Mouse (Mus musculus): ENCODE measurements around the gene Rom1.
"Not testable (repeated sequence)": the region's sequence is repeated elsewhere in the genome, so short reads cannot be mapped to it uniquely, and the experiment has no call there.

Rom1 gene

DNA sequence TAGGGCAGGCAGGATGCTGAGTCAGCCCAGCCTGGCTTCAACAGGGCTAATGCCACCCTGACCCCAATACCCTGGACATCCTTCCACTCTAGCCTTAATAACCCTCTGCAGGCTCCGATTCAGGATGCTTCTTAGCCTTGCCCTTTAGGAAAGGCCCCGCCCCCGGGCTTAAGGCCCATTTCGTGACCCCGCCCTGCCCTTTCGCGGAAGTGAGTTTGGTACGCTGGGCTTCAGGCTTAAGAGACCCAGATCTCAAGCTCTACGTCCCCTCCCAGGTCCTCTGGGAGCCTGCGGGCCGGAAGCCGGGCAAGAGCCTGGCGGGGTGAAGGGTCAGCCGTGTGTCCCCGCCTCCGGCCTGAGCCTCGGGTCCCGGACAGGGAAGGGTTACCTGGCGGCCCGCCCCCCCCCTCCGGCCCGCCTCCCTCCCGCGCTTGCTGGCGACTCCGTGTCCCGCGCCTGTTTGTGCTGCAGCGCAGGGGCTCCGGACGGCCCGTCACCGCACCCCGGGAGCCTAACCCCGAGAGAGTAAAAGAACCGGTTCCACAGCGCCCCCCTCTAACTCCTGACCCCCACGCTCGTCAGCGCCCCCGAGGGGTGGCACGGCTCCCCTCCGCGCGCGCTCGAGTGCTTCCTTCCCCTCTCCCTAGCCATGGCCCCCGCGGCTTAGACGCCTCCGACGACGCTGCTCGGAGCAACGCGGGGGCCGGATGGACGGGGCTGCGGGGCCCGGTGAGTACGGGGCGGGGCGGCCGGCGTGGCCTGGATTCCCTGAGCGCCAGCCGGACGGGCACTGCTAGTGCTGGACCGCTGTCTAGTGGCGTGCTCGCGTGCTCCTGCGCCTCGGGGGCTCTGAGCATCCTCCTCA is at the start of gene Rom1, which contains the start of gene Eml3:
Gene Rom1, minus strand, starts transcription at position 133 of the 865 bp plus-strand sequence.
Gene Eml3, plus strand, starts transcription at position 329 of the 865 bp plus-strand sequence.
- DNase-seq (ENCODE audit: low read depth, low spot score), result peak; percentile 86

DNA sequence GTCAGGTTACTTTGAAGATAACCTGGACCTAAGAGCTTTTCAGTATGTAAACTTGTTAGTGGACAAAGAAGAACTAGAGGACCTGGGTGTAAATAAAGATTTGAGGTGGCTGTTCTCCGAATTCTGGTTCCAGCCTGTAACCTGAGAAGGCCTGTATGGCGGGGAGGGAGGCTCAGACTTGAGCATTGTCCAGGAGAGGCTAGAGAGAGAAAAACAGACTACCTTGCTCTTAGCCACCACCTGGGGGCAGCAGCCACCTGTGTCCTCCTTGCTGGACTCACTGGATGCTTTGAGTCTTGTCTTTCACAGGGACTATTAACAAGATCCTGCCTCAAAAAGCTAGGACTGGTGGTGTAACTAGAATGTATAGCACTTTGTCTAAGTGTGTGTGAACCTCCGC is 47.4 kb upstream of the Rom1 start:
- DNase-seq (ENCODE audit: low read depth, low spot score), result peak; percentile 75

DNA sequence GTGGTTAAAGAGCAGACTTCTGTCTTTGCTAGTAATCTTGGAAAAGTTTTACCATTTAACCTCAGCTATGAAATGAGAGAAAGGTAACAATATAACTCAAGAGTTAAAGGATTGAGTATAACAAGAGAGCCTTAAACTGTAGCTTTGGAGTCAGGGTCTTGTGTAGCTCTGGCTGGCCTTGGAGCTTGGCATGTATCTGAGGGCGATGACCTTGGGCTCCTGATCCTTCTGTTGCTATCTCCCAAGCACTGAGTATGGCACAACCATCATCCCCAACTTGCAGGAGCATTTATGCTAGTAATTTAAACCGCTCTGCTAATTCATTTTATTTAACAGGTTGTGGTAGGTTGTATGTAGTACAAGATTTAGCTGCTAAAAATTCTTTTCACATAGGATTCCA is 46.3 kb upstream of the Rom1 start:
- no peak for DNase-seq (ENCODE audit: low read depth, low spot score)

DNA sequence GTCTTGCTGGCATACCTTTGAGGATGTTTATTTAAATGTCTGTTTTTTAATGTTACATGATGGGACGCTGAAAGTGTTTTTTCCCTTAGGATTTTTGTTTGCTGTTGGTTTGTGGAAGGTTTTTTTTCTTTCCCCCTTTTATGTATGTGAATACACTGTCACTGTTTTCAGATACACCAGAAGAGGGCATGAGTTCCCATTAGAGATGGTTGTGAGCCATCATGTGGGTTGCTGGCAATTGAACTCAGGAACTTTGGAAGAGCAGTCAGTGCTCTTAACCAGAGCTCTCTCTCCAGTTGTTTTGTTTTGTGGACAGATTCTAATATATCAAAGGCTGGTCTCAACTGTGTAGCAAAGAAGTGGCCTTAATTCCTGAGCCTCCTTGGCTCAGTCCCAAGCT is 45.5 kb upstream of the Rom1 start:
- DNase-seq (ENCODE audit: low read depth, low spot score), result no peak

DNA sequence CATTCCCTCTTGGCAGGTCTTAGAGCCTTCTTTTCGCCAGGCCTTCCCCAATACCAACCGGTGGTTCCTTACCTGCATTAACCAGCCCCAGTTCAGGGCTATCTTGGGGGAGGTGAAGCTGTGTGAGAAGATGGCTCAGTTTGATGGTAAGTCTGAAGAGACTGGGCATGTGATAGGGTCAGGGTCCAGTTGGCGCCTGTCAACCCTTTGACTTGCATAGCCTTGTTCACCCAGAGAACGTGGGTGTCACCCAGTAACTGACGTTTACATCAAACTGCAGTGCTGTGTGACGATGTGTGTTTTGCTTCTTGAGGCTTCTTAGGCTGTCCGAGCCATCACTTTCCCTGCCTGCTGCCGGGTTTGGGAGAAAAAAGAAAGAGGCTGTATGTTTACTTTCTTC is 43.3 kb upstream of the Rom1 start:
- not testable (repeated sequence) for DNase-seq (ENCODE audit: low read depth, low spot score)

DNA sequence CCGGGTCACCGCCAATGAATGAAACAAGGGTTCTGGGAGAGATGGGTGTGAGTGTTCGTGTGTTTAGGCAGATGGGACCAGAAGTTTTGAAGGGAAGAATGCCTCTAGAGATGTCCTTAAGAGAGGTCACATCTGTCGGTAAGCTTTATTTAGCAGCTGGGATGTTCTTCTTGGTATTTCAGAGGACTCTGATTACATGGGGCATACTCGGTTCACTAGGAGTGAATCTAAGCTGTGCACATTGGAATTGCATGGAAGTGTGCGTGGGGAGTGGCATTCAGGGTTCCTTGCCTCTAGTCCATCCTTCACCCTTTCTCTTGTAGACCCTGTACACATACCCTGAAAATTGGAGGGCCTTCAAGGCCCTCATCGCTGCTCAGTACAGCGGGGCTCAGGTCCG is 38.7 kb upstream of the Rom1 start:
- DNase-seq (ENCODE audit: low read depth, low spot score), result no peak

DNA sequence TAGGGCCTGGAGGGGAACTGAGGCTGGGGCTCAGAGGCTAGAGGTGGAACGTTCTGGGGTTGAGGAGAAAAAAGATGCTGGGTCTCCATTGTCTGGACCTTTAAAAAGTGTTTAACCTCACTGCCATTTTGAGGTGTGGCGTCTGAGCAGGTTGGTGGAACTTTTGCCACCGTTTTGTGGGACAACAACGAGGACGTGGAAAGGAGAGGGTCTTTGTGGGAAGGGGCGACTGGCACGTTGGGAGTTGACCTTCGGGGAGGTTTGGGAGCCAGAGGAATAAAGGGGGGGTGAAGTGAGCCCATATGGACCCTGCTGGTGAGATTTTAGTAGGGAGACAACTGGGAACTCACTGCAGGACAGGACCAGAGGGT is 38.2 kb upstream of the Rom1 start:
- DNase-seq (ENCODE audit: low read depth, low spot score), result no peak

DNA sequence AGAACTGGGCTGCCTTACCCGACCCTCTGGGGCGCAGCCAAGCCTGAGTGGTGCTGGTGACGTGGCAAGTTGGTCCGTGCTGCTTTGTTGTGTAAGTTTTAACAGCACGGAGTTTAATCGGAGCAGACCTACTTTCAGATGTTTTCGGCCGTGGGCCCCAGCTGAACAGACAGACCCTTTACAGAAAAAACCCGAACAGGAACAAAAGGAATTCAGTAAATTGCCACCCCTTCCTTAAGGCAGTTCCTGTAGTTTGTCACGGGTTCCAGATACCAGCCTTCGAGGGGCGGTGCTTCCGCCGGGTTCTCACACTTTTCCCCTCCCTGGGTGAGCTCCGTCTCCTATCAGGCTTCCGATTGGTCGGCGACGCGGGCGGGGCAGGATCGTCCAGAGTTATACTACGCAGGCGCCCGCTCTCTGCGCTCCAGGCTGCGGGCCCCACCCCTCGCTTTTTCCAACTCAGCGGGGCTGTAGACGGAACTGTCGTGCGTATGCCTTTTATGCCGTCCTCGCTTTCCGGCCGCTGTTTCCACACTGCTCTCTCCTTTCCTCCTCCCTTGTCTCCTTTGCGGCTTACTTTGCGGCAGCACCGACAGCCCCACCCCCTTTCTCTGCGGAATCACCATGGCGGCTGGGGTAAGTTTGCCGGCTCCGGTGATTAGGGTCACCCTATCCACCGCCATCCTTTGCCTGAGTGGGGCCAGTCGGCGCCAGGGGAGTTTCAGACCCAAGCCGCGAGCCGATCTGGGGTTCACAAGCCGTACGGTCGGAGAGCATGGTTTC is 37.6 kb upstream of the Rom1 start, which contains the start of gene Eef1g:
Gene Eef1g, plus strand, starts transcription at position 452 of the 783 bp plus-strand sequence.
- peak; percentile 100 for DNase-seq (ENCODE audit: low read depth, low spot score)

DNA sequence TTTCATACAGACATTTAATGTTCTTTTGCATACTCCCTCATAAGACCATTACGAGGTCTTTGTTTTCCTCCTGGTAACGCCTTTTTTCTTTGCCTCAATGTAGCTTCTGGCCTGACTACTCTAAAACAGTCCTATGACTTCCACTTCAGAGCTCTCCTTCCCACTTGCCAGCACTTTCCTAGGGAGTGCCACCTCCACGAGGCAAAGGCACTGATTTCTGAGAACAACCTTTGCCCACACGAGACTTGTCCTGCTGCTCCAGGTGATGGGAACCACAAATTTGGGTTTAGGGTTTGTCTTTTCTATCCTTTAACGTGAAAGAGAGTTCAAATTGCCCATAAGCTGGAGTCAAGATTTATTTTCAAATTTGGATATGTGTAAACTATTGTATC is 37.0 kb upstream of the Rom1 start:
- no peak for DNase-seq (ENCODE audit: low read depth, low spot score)

DNA sequence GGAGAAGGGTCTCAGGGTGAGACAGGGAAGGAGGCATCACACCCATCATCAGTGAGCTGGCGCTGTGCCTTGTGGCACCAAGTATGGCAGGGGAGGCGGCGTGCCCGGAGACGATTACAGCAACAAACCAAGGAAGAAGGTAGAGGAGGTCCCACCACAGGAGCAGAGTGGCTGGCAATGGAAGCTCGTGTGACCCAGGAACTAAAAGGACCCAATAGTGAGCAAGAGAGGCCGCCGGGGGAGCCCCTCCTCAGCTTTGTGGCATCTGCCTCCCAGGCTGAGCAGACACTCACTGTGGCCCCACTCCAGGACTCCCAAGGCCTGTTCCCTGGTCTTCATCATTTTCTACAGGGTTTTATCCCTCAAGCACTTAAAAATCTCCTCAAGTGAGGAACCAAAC is 36.6 kb upstream of the Rom1 start:
- no peak for DNase-seq (ENCODE audit: low read depth, low spot score)

DNA sequence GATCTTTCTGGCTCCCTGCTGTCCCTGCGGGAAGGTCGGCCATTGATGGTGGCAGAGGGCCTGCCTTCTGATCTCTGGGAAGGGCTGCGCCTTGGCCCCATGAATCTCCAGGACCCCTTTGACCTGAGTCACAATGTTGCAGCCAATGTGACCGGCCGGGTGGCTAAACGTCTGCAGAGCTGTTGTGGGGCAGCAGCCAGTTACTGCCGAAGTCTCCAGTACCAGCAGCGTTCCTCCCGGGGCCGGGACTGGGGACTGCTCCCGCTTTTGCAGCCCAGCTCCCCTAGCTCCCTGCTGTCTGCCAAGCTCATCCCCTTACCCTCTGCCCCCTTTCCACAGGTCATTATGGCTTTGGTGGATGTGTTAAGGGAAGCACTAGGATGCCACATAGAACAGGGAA is 35.9 kb upstream of the Rom1 start:
- no peak for DNase-seq (ENCODE audit: low read depth, low spot score)

DNA sequence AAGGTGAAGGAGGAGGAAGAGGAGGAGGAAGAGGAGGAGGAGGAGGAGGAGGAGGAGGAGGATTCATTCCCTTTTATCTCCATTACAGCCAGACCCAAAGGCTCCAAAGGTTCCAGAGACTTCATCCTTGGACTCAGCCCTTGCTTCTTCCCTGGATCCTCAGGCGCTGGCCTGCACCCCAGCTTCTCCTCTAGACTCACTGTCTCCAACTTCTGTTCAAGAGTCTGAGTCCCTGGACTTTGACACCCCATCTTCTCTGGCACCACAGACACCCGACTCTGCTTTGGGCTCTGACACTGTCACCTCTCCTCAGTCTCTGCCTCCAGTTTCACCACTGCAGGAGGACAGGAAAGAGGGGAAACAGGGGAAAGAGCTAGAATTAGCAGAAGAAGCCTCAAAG is 33.1 kb upstream of the Rom1 start:
- DNase-seq (ENCODE audit: low read depth, low spot score), result no peak

DNA sequence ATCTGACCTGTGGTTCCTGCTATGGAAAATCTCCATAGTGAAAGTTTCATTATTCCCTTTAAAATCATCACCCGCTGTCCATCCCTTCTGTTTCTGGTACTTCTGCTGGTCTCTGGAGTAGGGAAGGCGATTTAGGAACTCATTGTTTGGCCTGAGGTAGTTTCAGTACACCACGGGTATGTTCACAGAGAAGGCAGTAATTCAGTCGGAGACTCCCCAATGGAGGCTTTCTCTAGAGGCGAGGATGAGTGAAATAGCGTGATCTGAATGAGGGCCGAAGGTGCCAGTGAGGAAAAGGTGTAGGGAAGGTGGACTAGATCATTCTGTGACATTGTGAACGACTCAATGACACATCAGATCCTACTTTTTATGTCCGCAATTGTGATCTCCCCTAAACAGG is 25.0 kb upstream of the Rom1 start:
- DNase-seq (ENCODE audit: low read depth, low spot score), result no peak

DNA sequence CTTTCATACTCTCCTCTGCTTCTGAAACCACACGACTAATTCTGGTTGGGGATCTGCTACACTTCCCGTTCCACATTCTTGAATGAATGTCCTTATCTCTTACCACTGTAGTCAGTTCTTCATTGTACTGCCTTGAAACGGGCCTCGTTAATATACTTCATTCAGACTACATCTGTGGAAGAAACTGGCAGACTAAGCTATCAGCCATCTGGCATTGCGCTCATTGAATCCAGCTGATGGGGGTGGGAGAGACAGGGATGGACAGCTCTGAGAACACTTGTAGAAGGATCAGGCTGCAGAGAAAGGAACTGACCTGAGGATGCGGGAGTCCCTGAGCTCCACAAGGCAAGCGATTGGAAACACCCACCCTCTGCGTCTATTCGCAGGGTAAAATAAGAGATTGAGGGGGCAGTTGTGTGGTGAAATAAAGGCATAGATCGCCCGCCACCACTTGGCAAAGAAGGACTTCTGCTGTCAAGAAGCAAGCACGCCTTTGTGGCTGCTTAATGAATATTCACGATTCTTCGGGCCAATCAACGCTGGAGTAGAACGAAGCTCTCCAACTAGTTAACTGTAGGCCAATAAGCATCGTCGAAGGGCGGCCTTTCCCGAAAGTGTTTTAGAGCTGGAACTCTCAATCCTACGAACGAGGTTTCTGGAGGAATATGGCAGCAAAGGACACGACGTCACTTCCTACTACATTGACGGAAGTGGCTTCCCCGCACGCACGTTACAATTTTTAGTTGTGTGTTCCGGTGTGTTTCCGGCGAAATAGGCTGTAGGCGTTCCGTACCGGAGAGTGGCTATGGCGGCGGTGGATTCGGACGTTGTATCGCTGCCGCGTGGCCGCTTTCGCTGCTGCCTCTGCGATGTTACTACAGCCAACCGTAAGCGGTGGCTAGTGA is 24.2 kb upstream of the Rom1 start, which contains the start of gene Tut1:
Gene Tut1, plus strand, starts transcription at position 713 of the 905 bp plus-strand sequence.
- peak; percentile 99 for DNase-seq (ENCODE audit: low read depth, low spot score)

DNA sequence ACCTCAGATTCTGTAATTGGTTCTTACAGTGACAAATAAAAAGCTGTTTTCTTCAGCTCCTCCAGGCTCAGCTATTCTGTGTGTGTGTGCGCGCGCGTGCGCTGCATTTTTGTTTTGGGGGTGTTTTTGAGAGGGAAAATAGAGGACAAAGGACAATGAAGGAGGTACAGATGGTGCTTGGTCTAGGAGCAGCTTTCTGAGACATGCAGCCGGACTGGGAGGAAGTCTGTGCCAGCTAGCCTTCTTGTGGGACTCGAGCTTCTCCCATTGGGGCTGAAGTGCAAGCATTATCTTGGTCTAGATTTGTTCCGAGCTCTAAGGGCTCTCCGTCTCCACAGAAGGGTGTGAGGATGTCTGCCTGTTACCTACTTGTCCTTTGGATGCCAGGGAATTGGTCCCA is 23.1 kb upstream of the Rom1 start:
- DNase-seq (ENCODE audit: low read depth, low spot score), result no peak

DNA sequence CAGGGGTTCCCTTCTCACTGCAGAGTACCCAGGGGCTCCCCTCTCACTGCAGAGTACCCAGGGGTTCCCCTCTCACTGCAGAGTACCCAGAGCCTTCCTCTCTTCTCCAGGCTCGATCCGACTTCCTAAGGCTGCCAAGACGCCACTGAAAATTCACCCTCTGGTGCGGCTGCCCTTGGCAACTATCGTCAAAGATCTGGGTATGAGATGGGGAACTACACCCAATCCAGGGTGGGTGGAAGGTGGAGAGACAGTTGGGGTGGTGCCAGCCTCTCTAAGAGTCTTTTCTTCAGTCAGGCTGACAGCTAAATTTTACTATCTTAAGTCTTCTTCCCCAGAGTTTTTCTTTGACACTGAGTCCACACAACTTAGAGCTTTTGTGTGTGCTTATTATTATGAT is 21.0 kb upstream of the Rom1 start:
- no peak for DNase-seq (ENCODE audit: low read depth, low spot score)

DNA sequence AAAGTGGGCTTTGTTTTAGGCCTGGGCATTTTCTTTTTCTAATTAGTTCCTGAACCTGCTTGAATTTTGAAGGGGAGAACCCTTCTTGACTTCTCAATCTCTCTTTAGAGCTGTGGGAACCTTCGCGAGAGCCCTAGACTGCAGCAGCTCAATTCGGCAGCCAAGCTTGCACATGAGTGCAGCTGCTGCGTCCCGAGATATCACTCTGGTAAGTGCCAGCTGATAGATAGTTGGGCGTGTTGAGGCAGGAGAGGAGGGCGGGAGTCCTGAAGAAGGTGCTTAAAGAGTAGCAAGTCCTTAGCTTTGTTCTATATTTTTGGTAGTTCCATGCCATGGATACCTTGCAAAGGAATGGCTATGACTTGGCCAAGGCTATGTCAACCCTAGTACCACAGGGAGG is 17.8 kb upstream of the Rom1 start:
- DNase-seq (ENCODE audit: low read depth, low spot score), result no peak

DNA sequence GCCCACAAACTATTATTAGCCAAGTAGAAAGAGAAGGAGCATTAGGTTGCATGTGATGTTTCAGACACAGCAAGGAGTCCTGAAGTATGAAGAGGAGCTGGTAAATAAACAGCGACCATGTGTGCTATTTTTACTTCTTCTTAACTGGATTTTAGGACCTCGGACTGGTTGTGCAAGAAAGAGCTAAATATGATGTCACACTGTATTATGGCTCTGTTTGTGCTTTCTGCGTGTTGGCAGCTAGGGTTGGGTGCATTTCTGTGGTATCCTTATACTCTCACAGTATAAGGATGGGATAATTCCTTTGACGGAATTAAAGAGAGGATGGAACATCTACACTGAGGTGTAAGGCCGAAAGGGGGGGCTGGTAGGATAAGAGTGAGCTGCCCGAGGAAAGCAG is 16.1 kb upstream of the Rom1 start:
- DNase-seq (ENCODE audit: low read depth, low spot score), result no peak

DNA sequence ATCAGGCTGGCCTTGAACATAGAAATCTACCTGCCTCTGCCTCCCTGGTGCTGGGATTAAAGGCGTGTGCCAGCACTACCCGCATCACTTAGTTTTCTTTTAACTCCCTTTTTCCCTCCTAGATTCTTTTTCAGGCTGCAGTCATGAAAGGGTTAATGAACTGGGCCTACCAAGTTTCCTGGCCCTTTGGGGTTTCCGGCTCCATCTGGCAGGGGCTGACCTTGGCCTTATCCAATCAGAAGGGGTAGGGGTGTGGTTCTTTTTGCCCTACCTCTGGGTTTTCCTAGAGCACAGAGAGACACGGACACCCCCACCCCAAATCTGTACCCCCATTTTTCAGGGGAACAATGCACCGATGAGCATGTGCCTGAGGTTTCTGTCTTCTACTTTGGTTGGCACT is 15.6 kb upstream of the Rom1 start:
- DNase-seq (ENCODE audit: low read depth, low spot score), result peak; percentile 55

DNA sequence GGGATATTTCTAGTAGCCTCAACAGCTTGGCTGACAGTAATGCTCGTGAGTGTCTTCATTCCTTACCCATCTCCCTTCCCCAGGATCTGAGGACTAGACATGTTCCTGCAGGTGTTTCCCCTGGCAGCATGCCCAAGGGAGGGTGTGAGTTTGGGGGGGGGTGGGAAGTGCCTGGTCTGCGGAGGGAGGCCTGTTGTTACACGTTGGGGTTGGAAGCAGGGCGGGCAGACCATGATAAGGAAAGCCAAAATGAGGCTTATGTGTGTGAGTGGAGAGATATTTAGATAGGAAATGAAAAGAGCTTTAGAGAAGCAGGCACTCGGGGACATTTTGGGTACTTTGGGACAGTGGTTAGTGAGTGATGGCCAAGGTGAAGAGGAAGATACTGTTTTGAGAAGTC is 14.9 kb upstream of the Rom1 start:
- no peak for DNase-seq (ENCODE audit: low read depth, low spot score)

DNA sequence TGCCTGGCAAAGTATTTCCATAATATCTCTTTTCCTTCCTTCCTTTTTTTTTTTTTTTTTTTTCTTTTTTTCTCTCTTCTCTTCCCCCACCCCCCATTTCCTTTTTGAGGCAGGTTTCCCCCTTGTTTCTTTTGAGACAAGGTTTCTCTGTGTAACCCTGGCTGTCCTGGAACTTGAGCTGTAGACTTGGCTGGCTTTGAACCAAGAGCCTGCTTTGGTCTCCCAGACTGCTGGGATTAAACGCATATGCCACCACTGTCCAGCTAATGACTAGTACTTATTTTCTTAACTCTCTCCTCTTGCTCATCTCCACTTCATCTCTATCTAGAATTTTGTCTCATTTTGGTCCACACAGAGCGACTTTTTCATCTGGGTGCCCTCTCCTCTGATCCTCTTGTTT is 13.9 kb upstream of the Rom1 start:
- DNase-seq (ENCODE audit: low read depth, low spot score), result no peak
